Mouse (Mus musculus) kidney, adult 2 months (tissue): Measurements from ENCODE around the gene Glipr1. TPM values are rescaled to one million over a fixed set of nuclear protein-coding genes. Genes with fewer than 3 reads are reported as not detected.
A peak's percentile ranks its signal among the peaks of the same experiment; 100 is the strongest.

Source experiments
- DNase-seq: peaks from one replicate; pipeline ENCODE4 v3.0.0; 2021
- H3K27ac ChIP-seq: fragments of 200-500 bp; 2 replicates; pipeline ENCODE4 v1.5.1; 2012; ENCODE audit warnings: low read depth, low read length, control low read depth, inconsistent platforms; ENCODE audit not compliant: insufficient read depth
- H3K27me3 ChIP-seq: fragments of 200-500 bp; replicated peaks from 2 replicates; pipeline ENCODE4 v1.6.1; 2012; ENCODE audit warnings: mild to moderate bottlenecking, moderate library complexity, low read length, inconsistent platforms; ENCODE audit not compliant: control insufficient read depth, insufficient read depth
- H3K36me3 ChIP-seq: fragments of 200-500 bp; 2 replicates; pipeline ENCODE4 v1.6.1; 2012; ENCODE audit warnings: mild to moderate bottlenecking, moderate library complexity, low read length, inconsistent platforms; ENCODE audit not compliant: control insufficient read depth, insufficient read depth
- H3K4me1 ChIP-seq: fragments of 200-500 bp; 2 replicates; pipeline ENCODE4 v1.6.1; 2011; ENCODE audit warnings: low read length; ENCODE audit not compliant: control insufficient read depth, insufficient read depth
- H3K4me3 ChIP-seq: fragments of 200-500 bp; 2 replicates; pipeline ENCODE4 v1.5.1; 2011; ENCODE audit warnings: mild to moderate bottlenecking, low read depth, low read length, control low read depth; ENCODE audit not compliant: insufficient read depth
- CTCF ChIP-seq: fragments of 200-500 bp; conservative IDR thresholded peaks from 2 replicates; pipeline ENCODE4 v1.5.1; 2011; ENCODE audit warnings: low read depth, mild to moderate bottlenecking, control low read depth, low read length, moderate library complexity, mixed read lengths; ENCODE audit not compliant: insufficient read depth, insufficient read length
- POLR2A ChIP-seq: fragments of 200-500 bp; IDR thresholded peaks from one replicate; pipeline ENCODE4 v1.6.1; 2011; ENCODE audit warnings: low read depth, low read length, control low read depth
- WGBS: fragments of 180-500 bp; shearing (Covaris S2); methylation state at CpG from one replicate; pipeline ENCODE4 v1.1.7; 2018; 5-methylcytosine and 5-hydroxymethylcytosine counted together
- polyA plus RNA-seq: library from polyadenylated mRNA; depleted of rRNA; stranded (reverse); fragments of >200 nt; gene quantifications from 2 replicates; pipeline ENCODE4 v1.2.3, GENCODE M21; 2012; rRNA removed

Gene Glipr1
- polyA plus RNA-seq, 1 experiment: 4.9 TPM

DNA sequence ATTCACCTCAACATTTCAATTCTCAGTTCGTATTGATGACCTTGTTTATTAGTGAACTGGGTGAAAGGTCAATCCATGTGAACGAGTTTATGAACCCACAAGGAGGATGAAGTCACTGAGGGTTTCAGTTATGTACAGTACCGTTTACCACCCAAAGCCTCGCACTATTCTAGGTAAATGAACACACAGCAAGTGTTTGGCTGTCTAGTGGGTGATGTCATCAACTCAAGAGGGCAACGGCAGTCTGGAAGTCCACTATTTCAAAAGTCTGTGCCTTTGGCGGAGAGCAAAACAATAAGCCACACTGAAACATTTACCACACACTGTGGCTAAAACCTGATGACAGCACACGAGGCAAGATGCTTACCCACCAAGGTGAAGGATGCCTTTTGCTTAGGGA lies 59.4 kb downstream of the Glipr1 start:
- 88% methylated on average over 7 of the region's 7 CpGs for WGBS
- Histone ChIP-seq H3K4me1 (no peaks in the 10 kb centered on the region), H3K36me3 (no peaks in the 10 kb centered on the region), H3K27ac (no peak overlapping the region), H3K4me3 (no peak overlapping the region), H3K27me3 (no peaks in the 10 kb centered on the region)
- TF ChIP-seq CTCF (no peak), POLR2A (no peak)
- no peak for DNase-seq

DNA sequence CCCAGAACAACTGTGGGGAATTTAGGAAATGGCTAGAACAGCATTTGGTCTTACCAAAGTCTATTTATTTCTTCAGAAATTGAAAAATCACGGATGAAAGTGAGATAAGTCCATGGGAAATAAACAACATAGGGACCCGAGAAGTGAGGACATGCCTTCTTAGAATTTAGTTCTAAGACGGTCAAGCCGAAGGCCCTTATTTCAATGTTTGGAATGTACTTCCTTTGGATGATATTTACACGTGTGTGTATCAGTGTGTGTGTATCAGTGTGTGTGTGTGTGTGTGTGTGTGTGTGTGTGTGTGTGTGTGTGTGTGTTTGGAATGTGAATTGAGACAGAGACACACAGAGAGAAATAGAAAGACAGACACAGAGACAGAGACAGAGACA lies 65.3 kb downstream of the Glipr1 start:
- H3K4me3 ChIP-seq: no peak overlapping the region
- H3K36me3 ChIP-seq: no peaks in the 10 kb centered on the region
- peak overlapping the region; percentile 45 for H3K27ac ChIP-seq
- WGBS: 58% methylated on average over 5 of the region's 5 CpGs
- no peak for DNase-seq
- peaks cover 9% of the 10 kb centered on the region; the same call in 1 of the 2 replicates for H3K4me1 ChIP-seq
- H3K27me3 ChIP-seq: no peaks in the 10 kb centered on the region
- no peak for TF ChIP-seq POLR2A

DNA sequence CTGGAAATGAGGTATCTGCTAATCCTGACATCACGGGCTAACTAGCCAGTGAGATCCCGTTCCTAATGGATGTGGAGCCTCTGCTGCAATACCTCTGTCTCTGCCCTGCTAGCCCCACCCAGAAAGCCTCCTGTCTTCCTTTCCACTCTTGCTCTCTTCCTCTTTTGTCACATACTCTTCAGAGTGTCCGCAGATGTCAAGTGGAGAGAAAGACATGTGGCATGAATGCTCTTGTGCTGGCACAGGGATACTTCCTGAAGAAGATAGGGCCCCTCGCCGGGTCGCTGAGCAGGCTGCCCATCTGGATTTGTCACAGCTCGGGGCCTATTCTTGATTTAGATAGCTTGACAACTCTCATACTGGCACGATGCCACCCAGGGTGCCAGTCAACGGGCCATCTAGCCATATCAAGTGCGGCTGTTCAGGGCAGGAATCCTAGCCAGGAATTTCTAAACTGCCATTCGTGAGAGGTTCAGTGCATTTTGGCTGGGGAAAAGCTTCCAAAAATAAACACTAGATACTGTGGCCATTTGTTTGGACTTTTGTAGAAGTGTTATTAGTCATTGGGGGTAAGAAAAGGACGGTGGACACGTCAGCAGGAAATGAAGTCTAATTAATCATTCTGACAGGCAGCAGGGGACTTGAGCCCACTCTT lies 65.8 kb downstream of the Glipr1 start:
- Histone ChIP-seq H3K36me3 (no peaks in the 10 kb centered on the region), H3K27me3 (no peaks in the 10 kb centered on the region), H3K4me3 (no peak overlapping the region), H3K27ac (peak overlapping the region; percentile 1; the same call in 1 of the 2 replicates), H3K4me1 (peaks cover 9% of the 10 kb centered on the region; the same call in 1 of the 2 replicates)
- peak; percentile 68 for DNase-seq
- WGBS: 20% methylated on average over 13 of the region's 13 CpGs
- no peak for TF ChIP-seq POLR2A
- no peak for TF ChIP-seq CTCF

DNA sequence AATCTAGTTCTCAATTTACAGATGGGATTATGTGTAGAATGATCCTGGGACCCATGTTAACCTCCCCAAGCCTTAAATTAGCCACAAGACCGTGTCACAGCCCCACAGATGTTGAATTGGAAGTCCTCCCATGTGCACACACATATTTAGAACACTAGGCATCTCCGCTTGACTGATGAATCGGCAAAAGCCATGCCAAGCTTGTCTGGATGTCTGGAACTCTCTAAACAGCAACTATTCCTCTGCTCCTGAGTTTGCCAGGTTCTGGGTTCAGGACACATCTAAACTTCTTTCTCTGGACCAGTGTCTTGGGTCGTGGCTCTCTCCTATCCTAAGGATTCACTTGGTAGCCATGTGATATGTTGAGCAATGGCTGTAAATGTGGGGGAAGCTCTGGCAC lies 66.4 kb downstream of the Glipr1 start:
- DNase-seq: peak; percentile 26
- no peaks in the 10 kb centered on the region for H3K27me3 ChIP-seq
- H3K27ac ChIP-seq: no peak overlapping the region; the same call in 1 of the 2 replicates
- TF ChIP-seq POLR2A: no peak
- TF ChIP-seq CTCF: no peak
- no peaks in the 10 kb centered on the region for H3K36me3 ChIP-seq
- H3K4me1 ChIP-seq: peaks cover 9% of the 10 kb centered on the region; the same call in 1 of the 2 replicates
- 62% methylated on average over 4 of the region's 4 CpGs for WGBS
- no peak overlapping the region for H3K4me3 ChIP-seq

Other genes with a start within 250 kb of the Glipr1 start
- 7.8 and 8.5 TPM in 2 replicates for gene Krr1, start 30.0 kb downstream of the Glipr1 start, polyA plus RNA-seq
- gene Glipr1l1, start 57.6 kb upstream of the Glipr1 start, polyA plus RNA-seq: not detected in 2 replicates
- not detected in 2 replicates for gene Glipr1l2, start 80.7 kb upstream of the Glipr1 start, polyA plus RNA-seq
- not detected in 2 replicates for gene Glipr1l3, start 157.7 kb upstream of the Glipr1 start, polyA plus RNA-seq
- gene Caps2, start 161.0 kb upstream of the Glipr1 start, polyA plus RNA-seq: 0.05 and 0.12 TPM in 2 replicates